Mouse (Mus musculus): Measurements from ENCODE around the gene Bckdk.

GRCm38 (mm10) chr7:127946470-127947023 is 42.7 kb downstream of the Bckdk start, which contains the start of gene Prss36:
- no peak for TF ChIP-seq POLR2A (IDR thresholded peaks at IDR 0.05; ENCODE audit: low read depth, low read length)
- TF ChIP-seq CTCF (IDR thresholded peaks at IDR 0.05; ENCODE audit: borderline replicate concordance, insufficient read depth, low read length) = no peak

All from embryonic fibroblast, embryonic 13.5 days (primary cell).